12 mouse cellular contexts compared by ENCODE assay signal in the genomic region with DNA sequence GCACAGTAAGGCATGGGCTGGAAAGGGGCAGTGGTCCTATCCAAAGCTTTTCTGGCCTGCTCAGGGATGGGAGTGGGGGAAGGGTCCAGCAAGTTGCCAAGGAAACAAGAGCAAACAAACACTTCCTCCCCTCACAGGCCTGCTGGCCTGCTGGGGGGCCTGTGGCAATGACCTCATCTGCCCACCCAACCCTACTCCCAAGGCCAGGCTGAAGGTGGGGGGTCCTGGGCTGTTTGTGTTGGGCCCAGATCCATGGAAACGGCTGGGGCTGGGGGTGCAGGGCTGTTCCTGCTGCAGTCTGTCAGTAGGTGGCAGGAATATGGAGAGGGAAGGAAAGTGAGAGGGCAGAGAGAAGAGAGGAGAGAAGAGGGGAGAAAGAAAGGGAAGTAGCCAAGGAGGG. TPM values are rescaled to one million over a fixed set of nuclear protein-coding genes. Genes with fewer than 3 reads are reported as not detected.
DNase-seq lines count a peak whose midpoint lies in the region; ATAC-seq lines count a peak whose summit lies in the region.
"Had no signal": no experiment of that assay in that cellular context is flagged by ENCODE, and none has a peak within 500 bp of the region (broad histone marks: within the 10 kb centered on the region; RNA-seq: fewer than 3 reads in every experiment).

No protein-coding gene starts in this region.

- no peaks in the 10 kb centered on the region for H3K9me3 ChIP-seq in liver, embryonic 11.5 days (ENCODE audit: control insufficient read depth, low read length)
- H3K9me3 ChIP-seq in liver, embryonic 12.5 days (replicated peaks), result no peaks in the 10 kb centered on the region
- H3K9me3 ChIP-seq in embryonic facial prominence, embryonic 15.5 days (replicated peaks), result no peaks in the 10 kb centered on the region

- 0 out of 2 replicates have a peak, but pooled peaks cover 2% of the 10 kb centered on the region for H3K4me1 ChIP-seq in liver, embryonic 11.5 days (replicated peaks; ENCODE audit: control insufficient read depth, insufficient read depth, low read length)
- H3K4me1 ChIP-seq in liver, embryonic 12.5 days, result no peaks in the 10 kb centered on the region
- peaks cover 14% of the 10 kb centered on the region; the same call in 1 of the 2 replicates for H3K4me1 ChIP-seq in embryonic facial prominence, embryonic 15.5 days

- no peak overlapping the region for H3K27ac ChIP-seq in liver, embryonic 11.5 days (ENCODE audit: low read depth, low read length)
- no peak overlapping the region for H3K27ac ChIP-seq in liver, embryonic 12.5 days
- H3K27ac ChIP-seq in embryonic facial prominence, embryonic 15.5 days (replicated peaks), result no peak overlapping the region

- ATAC-seq in liver, embryonic 11.5 days (replicated peaks; ENCODE audit: low FRiP score), result no peak
- ATAC-seq in liver, embryonic 12.5 days, result no peak
- 0 out of 2 replicates have a peak, but pooled peaks have one; percentile 41 for ATAC-seq in embryonic facial prominence, embryonic 15.5 days (ENCODE audit: insufficient number of reproducible peaks, low FRiP score, low TSS enrichment, low read depth)

- peak; percentile 33 for DNase-seq in liver, embryonic 11.5 days (ENCODE audit: low spot score)
- peak; percentile 62 for DNase-seq in embryo, embryonic 10.5 days (ENCODE audit: low spot score)
- peak; percentile 69 for DNase-seq in mesoderm, embryonic 11.5 days (ENCODE audit: low read depth, low spot score)
- DNase-seq in adrenal gland, adult 18-20 months (ENCODE audit: low spot score in 2 of 2), result no peak
- DNase-seq in urinary bladder, adult 18-20 months (ENCODE audit: low spot score in 2 of 2), result no peak
- DNase-seq: heart, adult 18-20 months; thymus, postnatal 36 days had no signal

- no peak overlapping the region for H3K4me2 ChIP-seq in liver, embryonic 11.5 days
- H3K4me2 ChIP-seq in liver, embryonic 12.5 days, result no peak overlapping the region
- no peak overlapping the region for H3K4me2 ChIP-seq in embryonic facial prominence, embryonic 15.5 days (replicated peaks)

- 12% methylated on average over 1 of the region's 1 CpGs for WGBS in liver, embryonic 11.5 days
- WGBS in liver, embryonic 12.5 days (ENCODE audit: insufficient replicate concordance), result 18% methylated on average over 1 of the region's 1 CpGs
- 18% methylated on average over 1 of the region's 1 CpGs for WGBS in embryonic facial prominence, embryonic 15.5 days

- no peaks in the 10 kb centered on the region for H3K36me3 ChIP-seq in liver, embryonic 11.5 days (ENCODE audit: control insufficient read depth, insufficient read depth, low read length)
- no peaks in the 10 kb centered on the region for H3K36me3 ChIP-seq in liver, embryonic 12.5 days
- peaks cover 2% of the 10 kb centered on the region; the same call in 1 of the 2 replicates for H3K36me3 ChIP-seq in embryonic facial prominence, embryonic 15.5 days

- H3K27me3 ChIP-seq in liver, embryonic 11.5 days (replicated peaks; ENCODE audit: control insufficient read depth, insufficient read depth, low read length), result no peaks in the 10 kb centered on the region; the same call in 1 of the 2 replicates
- H3K27me3 ChIP-seq in liver, embryonic 12.5 days (replicated peaks), result peaks cover 19% of the 10 kb centered on the region; the same call in 1 of the 2 replicates
- H3K27me3 ChIP-seq in embryonic facial prominence, embryonic 15.5 days, result no peaks in the 10 kb centered on the region

- no peak overlapping the region for H3K4me3 ChIP-seq in liver, embryonic 11.5 days (ENCODE audit: low read depth, low read length)
- H3K4me3 ChIP-seq in liver, embryonic 12.5 days, result no peak overlapping the region
- H3K4me3 ChIP-seq in embryonic facial prominence, embryonic 15.5 days (replicated peaks), result no peak overlapping the region

- no peak overlapping the region for H3K9ac ChIP-seq in liver, embryonic 11.5 days (ENCODE audit: low read depth, low read length)
- H3K9ac ChIP-seq in liver, embryonic 12.5 days, result no peak overlapping the region
- no peak overlapping the region for H3K9ac ChIP-seq in embryonic facial prominence, embryonic 15.5 days

RNA-seq across cellular contexts. Expression of a gene that starts 29.7 kb away (rescaled TPM):
- polyA plus RNA-seq in liver, embryonic 11.5 days (2014; fragmentation: Nextera tagmentation; extraction: Ambion mirVana), result 0.56 and 0.82 TPM in 2 replicates
- 0.32 and 0.50 TPM in 2 replicates for polyA plus RNA-seq in liver, embryonic 12.5 days (2016; fragmentation: Nextera tagmentation; extraction: Ambion mirVana)
- 7.0 and 8.5 TPM in 2 replicates for polyA plus RNA-seq in embryonic facial prominence, embryonic 15.5 days (2015; fragmentation: Nextera tagmentation; extraction: Ambion mirVana)
- 1 to 10 TPM in 1 of 2 experiments, under 1 TPM in 1; 0.80 to 1.1 TPM for total RNA-seq in adrenal gland, adult 18-20 months (2021)
- total RNA-seq: megakaryocyte progenitor cell, adult 5-6 weeks had no signal

RNA-seq across cellular contexts. Expression of a gene that starts 39.1 kb away (rescaled TPM):
- polyA plus RNA-seq in liver, embryonic 11.5 days (2014; fragmentation: Nextera tagmentation; extraction: Ambion mirVana), result not detected in 2 replicates
- not detected in 2 replicates for polyA plus RNA-seq in liver, embryonic 12.5 days (2016; fragmentation: Nextera tagmentation; extraction: Ambion mirVana)
- not detected in 2 replicates for polyA plus RNA-seq in embryonic facial prominence, embryonic 15.5 days (2015; fragmentation: Nextera tagmentation; extraction: Ambion mirVana)
- not detected for total RNA-seq in adrenal gland, adult 18-20 months (2021)
- total RNA-seq: heart, adult 18-20 months; megakaryocyte progenitor cell, adult 5-6 weeks had no signal
- polyA plus RNA-seq: intestine, embryonic 14.5 days; small intestine, adult 2 months had no signal

RNA-seq across cellular contexts. Expression of a gene that starts 45.8 kb away (rescaled TPM):
- not detected in 2 replicates for polyA plus RNA-seq in liver, embryonic 11.5 days (2014; fragmentation: Nextera tagmentation; extraction: Ambion mirVana)
- 0.06 TPM in 1 of 2 replicates, not detected in the other for polyA plus RNA-seq in liver, embryonic 12.5 days (2016; fragmentation: Nextera tagmentation; extraction: Ambion mirVana)
- 2.5 and 3.4 TPM in 2 replicates for polyA plus RNA-seq in embryonic facial prominence, embryonic 15.5 days (2015; fragmentation: Nextera tagmentation; extraction: Ambion mirVana)
- total RNA-seq in adrenal gland, adult 18-20 months (2021), result not detected
- total RNA-seq: heart, adult 18-20 months; megakaryocyte progenitor cell, adult 5-6 weeks had no signal
- polyA plus RNA-seq: intestine, embryonic 14.5 days; small intestine, adult 2 months had no signal

Comparison
In these comparisons a context has a peak if more than half of its experiments do, and no peak if none do; other contexts are left out.
1. DNase-seq: peak in liver, embryonic 11.5 days (single experiment), embryo, embryonic 10.5 days (single experiment) and mesoderm, embryonic 11.5 days (single experiment); none in adrenal gland, adult 18-20 months (0 of 2) and urinary bladder, adult 18-20 months (0 of 2).